Mouse (Mus musculus): ENCODE data around the gene Rab21.

Rab21 gene

GRCm38 (mm10) chr10:115315473-115316171 lies at the start of gene Rab21:
Gene Rab21 (minus strand): TSS chr10:115315594.
- peak; percentile 95 for DNase-seq

GRCm38 (mm10) chr10:115363151-115363550 lies 47.8 kb upstream of the Rab21 start:
- no peak for DNase-seq

- no peak for DNase-seq
Measured at GRCm38 (mm10) chr10:115362623-115362964, 47.2 kb upstream of the Rab21 start.

GRCm38 (mm10) chr10:115361840-115362622 lies 46.6 kb upstream of the Rab21 start, which contains the start of gene Tmem19:
Gene Tmem19 (minus strand): TSS chr10:115362501.
- peak; percentile 98 for DNase-seq

GRCm38 (mm10) chr10:115359066-115359465 lies 43.7 kb upstream of the Rab21 start:
- DNase-seq, result no peak

GRCm38 (mm10) chr10:115358216-115358919 lies 43.0 kb upstream of the Rab21 start:
- DNase-seq, result no peak

- no peak for DNase-seq
Measured at GRCm38 (mm10) chr10:115356106-115356505, 40.7 kb upstream of the Rab21 start.

GRCm38 (mm10) chr10:115355016-115355415 lies 39.6 kb upstream of the Rab21 start:
- DNase-seq, result no peak

GRCm38 (mm10) chr10:115354553-115354952 lies 39.2 kb upstream of the Rab21 start:
- DNase-seq, result peak; percentile 44

- DNase-seq, result no peak
Measured at GRCm38 (mm10) chr10:115350810-115351397, 35.5 kb upstream of the Rab21 start.

GRCm38 (mm10) chr10:115349509-115349908 lies 34.1 kb upstream of the Rab21 start:
- DNase-seq, result no peak

- peak; percentile 10 for DNase-seq
Measured at GRCm38 (mm10) chr10:115349029-115349428, 33.6 kb upstream of the Rab21 start.

GRCm38 (mm10) chr10:115348131-115348530 lies 32.7 kb upstream of the Rab21 start:
- no peak for DNase-seq

- no peak for DNase-seq
Measured at GRCm38 (mm10) chr10:115346444-115346843, 31.1 kb upstream of the Rab21 start.

- no peak for DNase-seq
Measured at GRCm38 (mm10) chr10:115342771-115343425, 27.5 kb upstream of the Rab21 start.

GRCm38 (mm10) chr10:115339820-115340328 lies 24.5 kb upstream of the Rab21 start:
- no peak for DNase-seq

GRCm38 (mm10) chr10:115336901-115337300 lies 21.5 kb upstream of the Rab21 start:
- DNase-seq, result no peak

- DNase-seq, result no peak
Measured at GRCm38 (mm10) chr10:115333528-115333927, 18.1 kb upstream of the Rab21 start.

GRCm38 (mm10) chr10:115332997-115333396 lies 17.6 kb upstream of the Rab21 start:
- no peak for DNase-seq

GRCm38 (mm10) chr10:115332420-115332952 lies 17.1 kb upstream of the Rab21 start:
- no peak for DNase-seq

- no peak for DNase-seq
Measured at GRCm38 (mm10) chr10:115329010-115329530, 13.7 kb upstream of the Rab21 start.

- DNase-seq, result no peak
Measured at GRCm38 (mm10) chr10:115328514-115328913, 13.1 kb upstream of the Rab21 start.

All from retina, postnatal 1 day (tissue).